Mouse (Mus musculus) left cerebral cortex, adult 18-20 months (tissue): ENCODE data around the gene Lyst. TPM values are rescaled to one million over a fixed set of nuclear protein-coding genes. Genes with fewer than 3 reads are reported as not detected.
"Not testable (repeated sequence)": the region's sequence is repeated elsewhere in the genome, so short reads cannot be mapped to it uniquely, and the experiment has no call there.

Experiments
- DNase-seq, 2 experiments: peaks; one replicate each; pipeline ENCODE4 v3.0.0; 2021 to 2022; ENCODE audit warnings: low spot score in 2 of 2, mixed read lengths in 1 of 2
- total RNA-seq, 2 experiments: library from RNA; stranded (reverse); gene quantifications; 2 replicates each; pipeline ENCODE4 v1.2.3; 2021

Lyst gene
- total RNA-seq, 2 experiments from 2014 or later = 51.1 to 58.6 TPM

GRCm38 (mm10) chr13:13634706-13635105 is 44.5 kb downstream of the Lyst start:
- DNase-seq = no peak

- no peak for DNase-seq
These were observed 45.0 kb downstream of the Lyst start for GRCm38 (mm10) chr13:13635224-13635623.

GRCm38 (mm10) chr13:13637577-13637976 is 47.4 kb downstream of the Lyst start:
- no peak for DNase-seq

GRCm38 (mm10) chr13:13637981-13638380 is 47.8 kb downstream of the Lyst start:
- peak; percentile 16 to 22 for DNase-seq

- no peak for DNase-seq
These were observed 48.5 kb downstream of the Lyst start for GRCm38 (mm10) chr13:13638725-13639124.

GRCm38 (mm10) chr13:13647296-13647695 is 57.1 kb downstream of the Lyst start:
- DNase-seq = no peak

- DNase-seq = no peak
These were observed 65.3 kb downstream of the Lyst start for GRCm38 (mm10) chr13:13655453-13655852.

- not testable (repeated sequence) for DNase-seq
These were observed 75.9 kb downstream of the Lyst start for GRCm38 (mm10) chr13:13666103-13666502.

- DNase-seq = no peak
These were observed 80.5 kb downstream of the Lyst start for GRCm38 (mm10) chr13:13670669-13671068.

GRCm38 (mm10) chr13:13671585-13672328 is 81.6 kb downstream of the Lyst start:
- DNase-seq = no peak

GRCm38 (mm10) chr13:13674669-13675343 is 84.6 kb downstream of the Lyst start:
- DNase-seq = no peak

- no peak for DNase-seq
These were observed 87.7 kb downstream of the Lyst start for GRCm38 (mm10) chr13:13677871-13678270.

GRCm38 (mm10) chr13:13681642-13682041 is 91.4 kb downstream of the Lyst start:
- DNase-seq = no peak

- DNase-seq = peak; percentile 21 to 22
These were observed 113.3 kb downstream of the Lyst start for GRCm38 (mm10) chr13:13703476-13703875.

GRCm38 (mm10) chr13:13721435-13721834 is 131.2 kb downstream of the Lyst start:
- DNase-seq = not testable (repeated sequence)

- DNase-seq = no peak
These were observed 133.1 kb downstream of the Lyst start for GRCm38 (mm10) chr13:13723293-13723692.

- DNase-seq = no peak
These were observed 133.6 kb downstream of the Lyst start for GRCm38 (mm10) chr13:13723786-13724185.

GRCm38 (mm10) chr13:13739232-13739631 is 149.0 kb downstream of the Lyst start:
- DNase-seq = no peak

GRCm38 (mm10) chr13:13745911-13746310 is 155.7 kb downstream of the Lyst start:
- no peak for DNase-seq

- DNase-seq = no peak
These were observed 185.7 kb downstream of the Lyst start for GRCm38 (mm10) chr13:13775778-13776494.

- no peak for DNase-seq
These were observed 186.9 kb downstream of the Lyst start for GRCm38 (mm10) chr13:13777052-13777451.

- no peak for DNase-seq
These were observed 187.5 kb downstream of the Lyst start for GRCm38 (mm10) chr13:13777696-13778095.
